Mouse (Mus musculus) E14TG2a.4 (cell line): ENCODE measurements around the gene Prkcg.

Experiments
- CTCF ChIP-seq: conservative IDR thresholded peaks from 2 replicates; pipeline ENCODE4 v1.5.1; 2014; ENCODE audit warnings: low read length
- NANOG ChIP-seq: IDR thresholded peaks from 2 replicates; pipeline ENCODE4 v1.6.1; 2014; ENCODE audit warnings: borderline replicate concordance, low read length, mixed read lengths
- POU5F1 ChIP-seq: IDR thresholded peaks from 2 replicates; pipeline ENCODE4 v1.6.1; 2014; ENCODE audit warnings: low read length, borderline replicate concordance

DNA sequence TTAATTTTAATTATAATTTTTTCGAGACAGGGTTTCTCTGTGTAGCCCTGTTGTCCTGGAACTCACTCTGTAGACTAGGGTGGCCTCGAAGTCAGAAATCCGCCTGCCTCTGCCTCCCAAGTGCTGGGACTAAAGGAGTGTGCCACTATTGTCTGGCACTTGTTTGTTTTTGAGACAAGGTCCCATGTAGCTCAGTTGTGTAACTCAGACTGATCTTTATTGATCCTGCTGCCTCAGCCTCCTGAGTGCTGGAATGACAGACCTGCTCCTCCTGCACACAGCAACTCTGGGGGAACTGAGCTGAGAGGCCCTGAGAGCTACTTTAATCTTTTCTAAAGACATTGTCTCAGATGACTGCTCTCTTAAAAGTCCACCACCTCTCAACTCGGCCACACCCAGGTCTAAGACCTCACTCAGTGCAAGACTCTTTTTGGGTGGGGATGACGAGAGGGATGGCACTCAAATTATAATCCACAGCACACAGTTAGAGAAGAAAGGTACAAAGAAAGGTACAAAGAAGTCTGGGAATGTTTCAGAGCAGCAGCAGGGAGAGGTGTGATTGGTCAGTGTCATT, 8.8 kb upstream of the Prkcg start:
- TF ChIP-seq CTCF (no peak), NANOG (no peak; the same call in 1 of the 2 replicates), POU5F1 (no peak)
